Mouse (Mus musculus): ENCODE measurements around the gene Rnf220. TPM values are rescaled to one million over a fixed set of nuclear protein-coding genes. Genes with fewer than 3 reads are reported as not detected.

The Rnf220 gene
- total RNA-seq, 2 experiments from 2014 or later, result 169 to 188 TPM

DNA sequence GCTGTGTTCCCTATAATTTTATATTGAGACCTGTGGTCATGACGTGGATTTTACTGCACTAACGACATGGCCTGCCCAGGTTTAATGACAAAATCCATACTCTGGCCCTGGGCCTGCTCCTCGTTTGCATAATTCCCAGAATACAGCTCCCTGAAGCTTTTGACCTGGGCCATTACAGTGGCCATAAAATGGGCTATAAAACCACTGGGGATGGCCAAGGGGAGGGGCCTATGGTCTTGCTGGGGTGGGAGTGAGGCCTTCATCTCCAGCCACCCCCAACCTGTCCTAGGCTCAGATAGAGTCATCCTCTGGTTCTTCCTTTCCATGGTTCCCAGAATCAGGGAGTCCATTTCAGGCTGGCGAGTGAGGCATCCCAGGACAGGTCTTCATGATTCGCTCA, 185.0 kb downstream of the Rnf220 start:
- DNase-seq (ENCODE audit: extremely low spot score in 1 of 2, low spot score in 1 of 2), result no peak

DNA sequence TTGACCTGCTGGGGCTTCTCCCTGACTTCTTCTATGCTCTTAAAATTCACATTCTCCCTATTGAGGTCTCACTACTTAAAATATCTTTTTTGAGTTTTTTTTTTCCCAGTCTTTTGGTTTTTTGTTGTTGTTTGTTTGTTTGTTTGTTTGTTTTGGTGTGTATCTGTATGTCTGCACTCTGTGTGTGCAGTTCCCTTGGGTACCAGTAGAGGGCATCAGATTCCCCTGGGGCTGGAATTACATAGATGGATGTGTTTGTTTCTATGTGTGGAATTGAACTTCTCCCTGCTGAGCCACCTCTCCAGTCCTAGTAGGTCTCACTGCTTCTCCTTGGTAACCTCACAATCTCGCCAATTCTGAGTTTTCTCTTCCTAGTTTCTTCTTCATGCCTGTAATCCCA, 187.4 kb downstream of the Rnf220 start:
- no peak for DNase-seq (ENCODE audit: extremely low spot score in 1 of 2, low spot score in 1 of 2)

DNA sequence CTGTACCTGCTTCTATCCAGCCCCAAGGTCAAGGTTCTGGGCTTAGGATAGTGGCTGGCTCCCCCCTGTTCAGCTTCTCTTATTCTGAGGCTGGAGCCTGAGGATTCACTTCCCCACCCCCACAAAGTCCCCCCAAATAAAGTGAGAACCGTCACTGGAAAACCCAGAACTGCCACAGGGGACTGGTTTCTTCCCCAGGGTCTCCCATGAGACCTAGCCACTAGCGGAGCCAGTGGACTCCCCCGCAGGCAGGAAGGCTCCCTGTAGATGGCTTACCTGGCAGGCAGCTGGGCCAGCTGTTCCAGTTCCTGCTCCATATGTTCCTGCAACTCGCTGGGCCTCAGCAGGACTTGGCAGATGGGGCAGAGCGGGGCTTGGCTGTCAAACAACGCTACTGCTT, 189.6 kb downstream of the Rnf220 start:
- no peak for DNase-seq (ENCODE audit: extremely low spot score in 1 of 2, low spot score in 1 of 2)

DNA sequence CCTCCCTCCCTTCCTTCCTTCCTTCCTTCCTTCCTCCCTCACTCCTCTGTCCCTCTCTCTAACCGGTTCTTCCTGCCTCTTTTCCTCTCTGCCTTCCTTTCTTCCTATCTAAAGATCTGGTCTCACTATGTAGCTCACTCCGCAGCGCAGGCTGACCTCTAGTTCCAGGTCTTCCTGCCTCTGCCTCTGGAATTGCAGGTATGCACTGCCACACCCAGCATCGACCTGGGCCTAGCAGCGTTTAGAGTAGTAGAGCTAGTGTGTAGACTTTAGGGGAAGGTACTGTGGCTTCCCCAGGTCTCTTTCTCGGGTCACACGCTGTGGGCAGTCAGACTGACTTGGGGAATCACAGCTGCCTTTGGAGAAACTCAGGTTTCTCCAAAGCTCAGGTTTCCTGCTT, 191.4 kb downstream of the Rnf220 start:
- DNase-seq (ENCODE audit: extremely low spot score in 1 of 2, low spot score in 1 of 2), result no peak

DNA sequence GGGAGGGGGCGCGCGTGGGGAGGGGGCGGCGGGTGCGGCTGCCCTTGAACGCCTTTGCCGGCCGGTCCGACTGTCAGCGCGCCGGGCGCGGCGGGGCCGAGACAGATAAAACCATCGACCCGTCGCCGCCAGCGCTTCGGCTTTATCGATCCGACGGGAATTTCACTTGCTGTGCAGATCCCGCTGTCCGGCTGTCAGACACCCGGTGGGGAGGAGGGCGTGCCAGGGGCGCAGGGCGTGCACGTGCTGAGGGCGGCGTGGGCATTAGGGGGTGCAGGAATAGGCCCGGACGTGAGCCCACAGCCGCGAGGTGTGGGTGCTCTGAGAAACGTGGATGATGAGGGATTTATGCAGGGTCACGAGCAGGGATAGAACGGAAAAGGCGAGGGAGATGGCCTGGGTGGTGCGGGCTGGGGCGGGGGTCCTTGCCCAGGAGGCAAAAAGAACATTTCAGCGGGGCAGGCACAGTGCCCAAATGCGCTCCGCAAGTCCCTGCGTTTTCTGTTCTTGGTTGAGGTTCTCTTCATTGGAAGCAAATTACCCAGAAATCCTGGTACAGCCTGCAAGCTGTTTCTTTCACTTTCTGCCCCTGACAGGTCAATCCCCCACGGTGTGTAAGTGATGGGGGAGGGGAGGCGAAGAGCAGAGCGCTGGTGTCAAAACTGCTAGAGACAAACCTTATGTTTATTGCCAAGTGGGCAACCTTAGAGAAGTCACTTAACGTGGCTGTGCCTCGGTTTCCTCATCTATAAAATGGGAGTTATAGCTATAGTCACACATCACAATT, 192.4 kb downstream of the Rnf220 start:
- no peak for DNase-seq (ENCODE audit: extremely low spot score in 1 of 2, low spot score in 1 of 2)

DNA sequence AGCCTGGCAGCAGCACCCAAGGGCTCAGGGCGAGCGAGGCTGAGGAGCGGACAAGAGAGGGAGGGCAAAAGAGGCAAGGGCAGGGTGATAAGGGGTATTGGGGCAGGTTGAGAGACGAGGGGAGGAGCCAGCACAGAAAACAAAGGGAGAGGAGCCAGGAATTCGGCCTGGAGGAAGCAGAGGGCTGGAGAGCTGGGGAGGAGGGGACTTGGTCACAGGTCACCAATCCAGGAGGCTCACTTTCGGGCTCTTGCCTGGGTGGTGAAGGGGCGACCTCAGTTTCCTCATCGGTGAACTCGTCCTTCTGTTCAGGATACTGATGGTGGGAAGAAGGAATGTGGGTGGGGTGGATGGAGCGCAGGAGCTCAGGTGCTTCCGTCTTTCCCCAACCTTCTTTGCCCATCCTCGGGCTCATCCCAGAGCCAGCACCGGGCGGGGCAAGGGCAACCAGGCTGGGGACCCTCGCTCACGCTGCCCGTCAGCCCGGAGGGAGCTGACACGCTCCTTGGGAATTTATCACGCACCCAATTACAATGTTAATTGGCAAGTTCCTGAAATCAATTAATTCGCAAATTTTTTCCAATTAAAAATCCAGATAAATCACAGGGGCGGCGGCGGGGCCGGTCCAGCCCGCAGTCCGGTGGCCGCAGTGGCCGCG, 193.1 kb downstream of the Rnf220 start:
- no peak for DNase-seq (ENCODE audit: extremely low spot score in 1 of 2, low spot score in 1 of 2)

DNA sequence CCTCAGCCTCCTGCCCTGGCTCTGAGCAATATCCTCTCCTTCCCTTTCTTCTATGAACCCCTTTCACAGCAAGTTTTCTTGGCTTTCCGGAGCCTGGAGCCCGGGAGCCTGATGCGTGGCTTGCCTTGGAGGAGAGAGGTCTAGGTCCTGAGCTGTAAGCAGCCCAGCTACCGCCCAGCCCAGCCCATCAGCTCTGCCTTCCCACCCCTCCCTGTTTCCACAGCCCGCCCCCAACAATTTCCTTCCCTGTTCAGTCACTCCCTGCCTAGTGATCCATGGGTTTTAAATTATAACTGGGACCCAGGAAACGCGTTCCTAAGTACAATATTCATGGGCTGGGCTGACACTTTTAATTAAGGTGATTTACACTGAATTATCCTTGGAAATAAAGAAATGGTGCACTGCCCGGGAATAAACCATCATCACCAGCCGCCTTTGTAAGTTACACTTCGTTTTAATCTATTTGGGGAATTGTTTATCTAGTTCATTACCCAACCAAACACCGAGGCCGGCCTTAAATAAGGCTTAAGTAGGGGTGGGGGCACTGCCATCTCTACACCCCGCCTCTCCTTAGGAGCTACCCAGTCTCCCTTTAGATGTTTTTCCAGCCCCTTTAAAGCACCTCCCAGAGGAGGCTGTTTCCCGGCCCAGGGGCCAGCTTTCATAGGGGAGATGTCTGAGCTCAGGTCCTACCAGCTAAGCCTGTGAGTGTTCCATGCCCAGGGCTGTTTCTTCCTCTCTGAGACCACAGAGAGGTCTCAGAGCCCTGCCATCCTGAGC, 194.6 kb downstream of the Rnf220 start:
- no peak for DNase-seq (ENCODE audit: extremely low spot score in 1 of 2, low spot score in 1 of 2)

DNA sequence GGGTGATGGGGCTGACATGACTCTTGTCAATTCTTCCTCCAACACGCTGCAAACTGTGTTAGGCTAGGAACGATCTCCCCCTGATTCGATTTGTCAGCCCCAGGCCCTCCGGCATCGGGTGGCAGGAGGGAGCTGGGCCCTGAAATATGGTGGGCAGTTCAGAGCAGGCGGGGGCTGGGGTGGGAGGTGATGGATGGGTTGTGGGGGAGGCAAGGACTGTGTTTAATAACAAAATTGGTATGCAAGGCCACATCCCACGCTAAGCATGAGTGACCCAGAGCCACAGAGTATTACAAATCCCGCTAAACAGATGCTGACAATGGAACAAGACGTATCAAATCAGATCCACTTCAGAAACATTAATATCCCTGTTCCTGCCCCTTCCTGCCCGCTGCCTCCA, 196.9 kb downstream of the Rnf220 start:
- no peak for DNase-seq (ENCODE audit: extremely low spot score in 1 of 2, low spot score in 1 of 2)

DNA sequence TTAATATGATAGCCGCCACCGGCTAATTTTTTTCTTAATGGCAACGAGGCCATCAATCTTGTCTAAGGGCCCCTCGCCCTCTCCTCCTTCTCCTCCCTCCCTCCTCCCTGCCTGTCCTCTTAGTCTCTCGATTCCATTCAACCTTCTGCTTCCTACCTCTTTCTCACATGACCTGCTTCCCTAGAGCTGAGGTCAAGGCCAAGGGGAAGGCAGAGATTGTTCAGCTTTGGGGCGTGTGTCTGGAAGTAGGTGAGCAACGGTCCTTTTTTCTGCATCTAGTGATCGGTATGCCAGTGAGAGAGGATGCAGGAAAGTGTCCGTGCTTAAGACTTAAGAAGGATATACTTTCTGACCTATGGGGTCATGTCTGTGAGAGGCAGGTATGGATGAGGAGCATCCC, 199.0 kb downstream of the Rnf220 start:
- DNase-seq (ENCODE audit: extremely low spot score in 1 of 2, low spot score in 1 of 2), result no peak

DNA sequence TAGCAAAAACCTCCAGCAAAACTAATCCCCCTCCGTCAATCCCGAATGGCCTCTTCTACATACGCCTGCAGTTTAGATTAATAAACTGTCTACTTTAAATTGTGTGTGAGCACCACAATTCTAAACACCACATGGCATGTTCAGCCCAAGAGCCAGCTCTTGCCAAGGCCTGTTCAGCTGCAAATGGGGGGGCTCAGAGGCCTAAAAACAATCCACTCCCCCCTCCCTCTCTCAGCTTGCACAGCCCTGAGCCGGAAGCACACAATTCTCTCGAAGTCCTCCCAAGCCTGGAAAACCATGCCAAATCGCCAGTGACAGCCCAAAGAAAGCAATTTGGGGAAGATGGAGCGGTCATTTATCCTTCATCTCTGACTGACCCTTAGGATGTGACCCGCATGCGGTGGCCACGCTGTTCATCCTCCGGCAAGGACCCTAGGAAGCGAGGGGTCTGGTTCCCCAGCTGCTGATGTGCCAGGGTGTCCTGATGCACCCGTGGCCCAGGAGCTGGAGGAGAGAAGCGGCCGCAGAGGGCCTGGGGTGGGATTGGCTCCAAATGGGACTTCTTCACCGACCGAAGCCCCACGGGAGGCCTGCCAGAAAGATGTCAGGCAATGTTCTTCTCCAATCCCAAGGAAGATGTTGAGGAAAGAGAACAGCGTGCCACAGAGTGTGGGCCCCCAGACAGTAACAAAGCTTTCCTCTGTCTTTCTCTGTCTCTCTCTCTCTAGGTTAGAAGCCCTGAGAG, 199.8 kb downstream of the Rnf220 start:
- no peak for DNase-seq (ENCODE audit: extremely low spot score in 1 of 2, low spot score in 1 of 2)

DNA sequence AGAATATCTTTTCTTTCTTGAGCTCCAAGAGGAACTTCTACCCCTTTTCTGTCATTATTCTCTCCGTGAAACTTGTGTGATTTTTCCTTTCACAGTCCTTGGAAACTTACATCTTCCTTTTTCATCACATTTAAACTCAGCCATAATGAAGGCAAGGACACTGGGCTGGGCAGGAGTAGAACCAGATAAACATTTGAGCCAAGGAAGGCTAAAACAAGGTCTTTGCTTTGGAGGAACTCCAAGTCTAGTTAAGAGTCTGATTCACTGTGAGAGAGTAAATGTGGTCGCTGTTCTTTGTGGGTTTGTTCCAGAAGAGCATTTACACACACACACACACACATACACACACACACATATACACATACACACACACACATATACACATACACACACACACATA, 205.2 kb downstream of the Rnf220 start:
- no peak for DNase-seq (ENCODE audit: extremely low spot score in 1 of 2, low spot score in 1 of 2)

DNA sequence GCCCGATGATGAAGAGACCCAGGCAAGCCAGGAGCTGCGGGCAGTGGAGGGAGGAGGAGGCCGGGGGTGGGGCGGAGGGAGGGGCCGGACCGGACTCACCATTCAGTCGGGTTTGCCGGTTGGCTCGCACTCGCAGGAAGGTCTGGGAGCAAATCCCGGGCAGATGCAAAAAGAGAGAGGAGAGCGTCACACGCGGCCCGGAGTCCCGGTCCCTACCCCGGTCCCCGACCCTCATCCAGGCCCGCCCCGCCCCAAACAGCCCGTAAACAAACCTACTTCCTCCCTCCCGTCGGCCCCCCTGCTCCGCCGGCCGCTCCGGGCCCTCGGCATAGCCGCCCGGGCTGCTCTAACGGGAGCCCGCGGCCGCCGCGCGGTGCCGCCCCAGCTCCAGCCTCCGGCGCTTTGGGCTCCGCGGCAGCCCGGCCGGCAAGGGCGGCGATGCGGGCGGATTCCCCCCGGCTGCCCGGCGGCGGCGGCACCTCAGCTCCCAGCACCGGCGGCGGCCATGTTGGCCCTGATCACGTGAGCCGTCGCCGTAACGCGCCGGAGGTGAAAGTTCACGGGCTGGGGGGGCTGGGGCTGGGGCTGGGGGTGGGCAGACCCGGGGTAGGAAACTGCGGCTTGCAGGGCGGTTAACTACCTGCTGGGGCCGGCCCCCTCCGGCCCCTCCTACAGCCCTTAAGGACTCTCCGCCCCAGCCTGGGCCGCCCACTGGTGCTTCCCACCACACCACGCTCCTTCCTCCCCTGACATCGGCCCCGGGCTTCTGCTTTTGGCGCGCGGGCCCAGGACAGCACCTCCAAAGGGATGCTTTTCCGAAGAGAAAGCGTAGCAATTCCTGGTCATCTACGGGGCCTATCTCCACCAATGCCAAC, 207.7 kb downstream of the Rnf220 start:
- peak; percentile 65 to 69 for DNase-seq (ENCODE audit: extremely low spot score in 1 of 2, low spot score in 1 of 2)

DNA sequence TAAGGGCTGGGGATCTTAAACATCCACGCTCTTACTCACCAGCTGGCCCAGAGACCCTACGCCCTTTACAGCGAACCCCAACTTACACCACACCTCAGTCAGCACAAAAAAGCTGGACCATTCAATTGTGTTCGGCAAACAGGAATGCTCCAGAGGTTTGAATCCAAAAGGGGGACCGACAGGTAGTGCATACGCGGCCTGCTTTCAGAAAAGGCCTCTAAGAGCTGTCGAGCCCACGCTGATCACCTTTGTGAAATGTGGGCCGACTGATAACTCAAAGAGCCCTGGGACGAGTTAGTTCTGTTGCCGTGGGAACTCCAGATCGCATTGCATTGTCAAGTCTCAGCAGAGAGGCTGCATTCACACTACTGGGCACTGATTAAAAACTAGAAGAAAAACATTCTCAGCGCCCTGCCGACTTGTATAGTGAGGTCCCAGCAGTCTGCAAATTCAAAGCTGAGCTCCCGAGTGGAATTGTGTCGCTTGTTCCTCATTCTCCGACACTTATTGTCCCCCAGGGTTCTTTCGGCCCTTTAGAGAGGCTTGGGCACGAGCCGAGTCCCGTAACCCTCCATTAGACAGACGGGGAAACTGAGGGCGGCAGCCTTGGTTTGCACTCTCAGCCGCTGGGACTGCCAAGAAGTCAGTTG, 208.4 kb downstream of the Rnf220 start:
- DNase-seq (ENCODE audit: extremely low spot score in 1 of 2, low spot score in 1 of 2), result no peak

DNA sequence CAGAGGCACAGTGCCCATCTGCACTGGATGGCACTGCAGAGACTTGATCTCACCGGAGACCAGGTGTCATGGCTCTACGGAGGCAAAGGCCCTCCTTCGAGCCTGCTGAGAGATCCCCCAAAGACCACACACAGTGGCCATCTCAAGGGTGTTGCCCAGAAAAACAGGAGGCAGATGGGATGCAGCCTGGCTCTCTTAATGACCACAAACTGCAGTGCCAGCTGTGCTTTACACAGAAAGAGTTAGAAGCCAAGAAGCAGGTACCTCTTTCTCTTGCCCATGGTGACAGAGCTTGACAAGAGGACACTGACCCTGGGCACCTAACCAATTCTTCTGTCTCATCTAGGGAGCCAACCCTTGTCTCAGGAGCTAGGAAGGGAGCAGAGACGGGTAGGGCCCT, 212.5 kb downstream of the Rnf220 start:
- no peak for DNase-seq (ENCODE audit: extremely low spot score in 1 of 2, low spot score in 1 of 2)

DNA sequence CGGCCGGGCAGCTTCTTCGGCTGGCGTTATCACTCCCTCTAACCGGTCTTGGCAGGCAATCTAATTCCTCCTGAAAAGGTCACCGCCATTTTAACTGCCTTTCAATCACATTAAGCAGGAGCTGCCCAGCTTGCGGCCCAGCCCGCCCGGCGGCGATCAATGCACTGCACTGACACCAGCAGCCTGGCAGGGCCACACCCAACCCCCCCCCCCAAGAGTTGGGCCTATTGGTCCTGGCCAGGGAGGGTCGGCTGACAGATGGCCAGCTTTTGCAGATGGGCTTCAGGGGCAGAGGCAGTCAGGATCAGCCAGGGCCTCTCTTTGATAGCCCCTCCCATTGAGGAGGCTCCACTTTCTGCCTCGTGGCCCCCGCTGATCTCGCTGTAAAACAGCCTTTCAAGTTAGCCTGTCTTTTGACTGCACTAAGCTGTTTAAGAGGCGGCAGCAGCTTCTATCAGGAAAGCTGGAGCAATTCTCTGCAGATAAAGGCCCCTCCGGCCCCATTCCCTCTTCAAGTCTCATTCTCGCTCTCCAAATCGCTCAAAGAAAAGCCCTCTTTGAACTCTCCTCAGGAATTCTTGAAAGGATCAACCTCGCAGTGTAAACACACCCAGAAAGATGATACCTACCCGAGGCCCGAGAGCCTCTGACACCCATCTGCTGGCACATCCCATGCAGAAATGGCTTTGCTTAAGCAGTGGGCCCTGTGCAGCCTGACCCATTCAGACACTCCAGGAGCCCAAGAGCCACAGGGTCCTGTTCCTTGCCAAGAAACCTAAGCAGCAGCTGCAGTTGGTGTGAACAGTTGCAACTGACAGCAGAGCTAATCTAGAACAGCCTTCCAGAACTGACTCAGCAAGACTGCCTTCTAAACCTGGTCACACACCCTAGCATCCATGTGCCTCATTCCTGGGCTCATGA, 213.3 kb downstream of the Rnf220 start:
- DNase-seq (ENCODE audit: extremely low spot score in 1 of 2, low spot score in 1 of 2), result no peak

DNA sequence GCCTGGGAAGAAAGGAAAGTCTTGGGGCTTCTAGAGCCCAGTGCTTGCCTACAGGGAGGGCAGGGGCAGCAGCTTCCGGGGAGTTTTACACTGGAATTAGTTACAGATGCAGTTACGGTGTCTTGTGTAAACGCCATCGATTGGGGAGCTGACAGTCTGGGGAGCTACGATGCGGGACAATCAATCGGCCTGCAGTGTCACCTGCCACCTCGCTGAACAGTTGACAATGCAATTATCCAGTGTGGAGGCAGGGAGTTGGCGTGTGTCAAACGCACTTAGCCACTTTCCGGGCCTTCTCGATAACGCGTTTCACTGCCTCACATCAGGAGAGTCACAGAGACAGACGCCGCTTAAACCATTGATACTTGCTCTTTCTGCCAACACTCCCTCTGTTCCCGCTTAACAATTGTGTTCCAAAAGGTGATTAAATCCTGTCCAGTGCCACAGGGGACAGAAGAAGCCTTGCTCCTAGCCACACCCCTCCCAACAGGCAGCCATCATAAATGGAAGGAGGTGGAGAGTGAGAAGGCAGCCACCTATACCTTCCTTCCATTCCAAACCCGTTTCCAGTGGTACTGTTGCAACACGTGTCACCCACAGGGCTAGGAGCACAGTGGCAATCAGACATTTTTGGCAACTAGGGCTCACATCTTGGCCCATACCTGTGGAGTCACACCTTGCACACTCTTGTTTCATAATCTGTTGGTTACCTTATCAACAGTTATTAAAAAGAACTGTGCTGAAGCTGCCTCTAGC, 215.6 kb downstream of the Rnf220 start:
- DNase-seq (ENCODE audit: extremely low spot score in 1 of 2, low spot score in 1 of 2), result no peak

DNA sequence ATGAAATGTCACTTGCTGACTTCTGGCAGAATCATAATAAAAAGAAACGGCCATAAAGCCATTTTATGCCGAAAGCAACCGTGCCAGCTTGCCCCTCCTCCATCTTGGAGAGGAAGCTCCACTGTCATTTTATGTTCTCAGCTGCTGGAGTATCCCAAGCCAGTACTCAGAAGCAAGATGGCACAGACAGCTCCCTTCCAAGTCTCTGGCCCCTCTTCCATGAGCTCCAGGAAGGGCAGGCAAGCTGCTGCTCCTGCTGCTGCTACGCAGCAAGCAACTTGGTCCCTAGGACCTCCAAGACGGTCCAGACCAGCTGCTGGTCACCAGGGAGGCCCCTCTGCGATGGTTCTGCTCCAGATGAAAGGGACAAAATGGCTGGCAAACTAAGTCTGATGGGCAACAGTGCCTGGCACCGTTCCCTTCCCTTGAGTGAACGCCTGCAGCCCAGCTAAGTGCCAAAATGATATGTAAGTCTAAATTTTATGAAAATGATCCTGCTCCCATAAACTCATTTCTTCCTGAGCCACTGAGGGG, 216.4 kb downstream of the Rnf220 start:
- DNase-seq (ENCODE audit: extremely low spot score in 1 of 2, low spot score in 1 of 2), result no peak

Data from layer of hippocampus, postnatal 25 days (tissue).